ENCODE assay signal across 24 mouse cellular contexts in genomic region chr14:105528107-105528506, GRCm38 (mm10).
DNase-seq lines count a peak whose midpoint lies in the region; ATAC-seq and TF ChIP-seq lines count a peak whose summit lies in the region.
"Had no signal": no experiment of that assay in that cellular context is flagged by ENCODE, and none has a peak within 500 bp of the region (broad histone marks: within the 10 kb centered on the region; RNA-seq: fewer than 3 reads in every experiment).

No protein-coding gene starts in this region.

- no peaks in the 10 kb centered on the region for H3K9me3 ChIP-seq in limb, embryonic 11.5 days (ENCODE audit: control insufficient read depth, low read length)
- no peaks in the 10 kb centered on the region for H3K9me3 ChIP-seq in limb, embryonic 10.5 days (replicated peaks)
- H3K9me3 ChIP-seq in limb, embryonic 15.5 days, result no peaks in the 10 kb centered on the region
- H3K9me3 ChIP-seq: embryonic facial prominence, embryonic 15.5 days; forebrain, embryonic 15.5 days; hindbrain, embryonic 10.5 days; hindbrain, embryonic 13.5 days; intestine, embryonic 15.5 days had no signal

- H3K4me2 ChIP-seq in limb, embryonic 11.5 days (ENCODE audit: low read depth, severe bottlenecking), result no peak overlapping the region
- H3K4me2 ChIP-seq in limb, embryonic 15.5 days, result no peak overlapping the region
- H3K4me2 ChIP-seq: embryonic facial prominence, embryonic 15.5 days; forebrain, embryonic 15.5 days; heart, embryonic 11.5 days; hindbrain, embryonic 13.5 days; intestine, embryonic 15.5 days had no signal

- no peaks in the 10 kb centered on the region for H3K27me3 ChIP-seq in limb, embryonic 11.5 days (ENCODE audit: control insufficient read depth, insufficient read depth, low read length)
- H3K27me3 ChIP-seq in limb, embryonic 10.5 days (ENCODE audit: low read depth, poor library complexity, severe bottlenecking), result no peaks in the 10 kb centered on the region
- no peaks in the 10 kb centered on the region for H3K27me3 ChIP-seq in limb, embryonic 15.5 days
- H3K27me3 ChIP-seq: CH12.LX; embryonic facial prominence, embryonic 15.5 days; forebrain, embryonic 15.5 days; hindbrain, embryonic 13.5 days; intestine, embryonic 15.5 days had no signal

- WGBS in limb, embryonic 11.5 days, result 67% methylated on average over 6 of the region's 6 CpGs
- WGBS in limb, embryonic 10.5 days, result 77% methylated on average over 6 of the region's 6 CpGs
- 31% methylated on average over 6 of the region's 6 CpGs for WGBS in limb, embryonic 15.5 days

- H3K36me3 ChIP-seq in limb, embryonic 11.5 days (ENCODE audit: control insufficient read depth, insufficient read depth, low read length), result no peaks in the 10 kb centered on the region
- no peaks in the 10 kb centered on the region for H3K36me3 ChIP-seq in limb, embryonic 10.5 days
- no peaks in the 10 kb centered on the region for H3K36me3 ChIP-seq in limb, embryonic 15.5 days
- H3K36me3 ChIP-seq: embryonic facial prominence, embryonic 15.5 days; forebrain, embryonic 15.5 days; G1E; hindbrain, embryonic 10.5 days; hindbrain, embryonic 13.5 days; intestine, embryonic 15.5 days had no signal

- no peak for ATAC-seq in limb, embryonic 11.5 days (ENCODE audit: insufficient number of reproducible peaks, low FRiP score, low TSS enrichment, low read depth)
- 0 out of 2 replicates have a peak, but pooled peaks have one; percentile 35 for ATAC-seq in limb, embryonic 15.5 days (ENCODE audit: insufficient number of reproducible peaks, low FRiP score, low TSS enrichment, low read depth)
- ATAC-seq: forebrain, embryonic 15.5 days; hindbrain, embryonic 16.5 days; intestine, embryonic 15.5 days had no signal

- H3K4me3 ChIP-seq in limb, embryonic 11.5 days (ENCODE audit: low read depth, low read length), result no peak overlapping the region
- no peak overlapping the region for H3K4me3 ChIP-seq in limb, embryonic 10.5 days
- no peak overlapping the region for H3K4me3 ChIP-seq in limb, embryonic 15.5 days
- H3K4me3 ChIP-seq in left cerebral cortex, adult 2 months, result no peak overlapping the region
- H3K4me3 ChIP-seq: embryonic facial prominence, embryonic 15.5 days; forebrain, embryonic 15.5 days; hindbrain, embryonic 10.5 days; hindbrain, embryonic 13.5 days; intestine, embryonic 15.5 days had no signal

- H3K27ac ChIP-seq in limb, embryonic 11.5 days (replicated peaks; ENCODE audit: low read depth, low read length), result no peak overlapping the region
- H3K27ac ChIP-seq in limb, embryonic 10.5 days, result no peak overlapping the region
- peak overlapping the region; percentile 62; the same call in 1 of the 2 replicates for H3K27ac ChIP-seq in limb, embryonic 15.5 days
- H3K27ac ChIP-seq in left cerebral cortex, adult 2 months, result no peak overlapping the region
- H3K27ac ChIP-seq: embryonic facial prominence, embryonic 15.5 days; forebrain, embryonic 15.5 days; hindbrain, embryonic 10.5 days; hindbrain, embryonic 13.5 days; intestine, embryonic 15.5 days had no signal

- intact Hi-C loops in left cerebral cortex, adult 2 months (cut with DNase I), result no loop called here

- H3K9ac ChIP-seq in limb, embryonic 11.5 days (ENCODE audit: low read length), result no peak overlapping the region
- H3K9ac ChIP-seq in limb, embryonic 15.5 days, result no peak overlapping the region
- H3K9ac ChIP-seq: embryonic facial prominence, embryonic 15.5 days; forebrain, embryonic 15.5 days; hindbrain, embryonic 13.5 days; intestine, embryonic 15.5 days had no signal

- H3K4me1 ChIP-seq in limb, embryonic 11.5 days (ENCODE audit: control insufficient read depth, insufficient read depth, low read length), result no peaks in the 10 kb centered on the region
- H3K4me1 ChIP-seq in limb, embryonic 10.5 days, result peaks cover 6% of the 10 kb centered on the region
- 0 out of 2 replicates have a peak, but pooled peaks cover 8% of the 10 kb centered on the region for H3K4me1 ChIP-seq in limb, embryonic 15.5 days
- H3K4me1 ChIP-seq: forebrain, embryonic 15.5 days; hindbrain, embryonic 10.5 days; hindbrain, embryonic 13.5 days had no signal

- no peak for TF ChIP-seq CTCF in left cerebral cortex, adult 2 months (IDR thresholded peaks at IDR 0.05)

- peak; percentile 6 for DNase-seq in gastrocnemius, adult 18-20 months (ENCODE audit: low spot score)
- no peak for DNase-seq in gastrocnemius, postnatal 25 days
- DNase-seq in limb, embryonic 11.5 days (ENCODE audit: low spot score), result peak; percentile 21
- DNase-seq in limb, embryonic 10.5 days (ENCODE audit: low spot score), result no peak
- no peak for DNase-seq in left cerebral cortex, adult 2 months (ENCODE audit: extremely low spot score in 1 of 2, low spot score in 2 of 2)
- DNase-seq in spleen, adult 12 weeks (ENCODE audit: low spot score), result no peak
- DNase-seq: adrenal gland, postnatal 14 days; B cell, adult 2 months; cerebellum, adult 11 months; cerebellum, adult 2 months; cerebellum, adult 9-11 months; cerebellum, postnatal 25 days; gastrocnemius, postnatal 36 days; heart, postnatal 36 days had no signal

Comparison
In these comparisons a context has a peak if more than half of its experiments do, and no peak if none do; other contexts are left out.
1. DNase-seq: peak in gastrocnemius, adult 18-20 months (single experiment) and limb, embryonic 11.5 days (single experiment); none in gastrocnemius, postnatal 25 days (single experiment), limb, embryonic 10.5 days (single experiment), left cerebral cortex, adult 2 months (0 of 2) and spleen, adult 12 weeks (single experiment).